Mouse (Mus musculus) small intestine, adult 2 months (tissue): ENCODE results near the gene Entpd6. TPM values are rescaled to one million over a fixed set of nuclear protein-coding genes. Genes with fewer than 3 reads are reported as not detected.

Experiments used
- H3K27ac ChIP-seq: fragments of 200-500 bp; 2 replicates; pipeline ENCODE4 v1.5.1; 2012; ENCODE audit warnings: low read depth, low read length, control low read depth, inconsistent platforms; ENCODE audit not compliant: insufficient read depth
- H3K27me3 ChIP-seq: fragments of 200-500 bp; 2 replicates; pipeline ENCODE4 v1.6.1; 2012; ENCODE audit warnings: mild to moderate bottlenecking, moderate library complexity, low read length, inconsistent platforms; ENCODE audit not compliant: control insufficient read depth, insufficient read depth
- H3K36me3 ChIP-seq: fragments of 200-500 bp; 2 replicates; pipeline ENCODE4 v1.6.1; 2012; ENCODE audit warnings: mild to moderate bottlenecking, low read length, control low read depth, inconsistent platforms; ENCODE audit not compliant: control insufficient read depth, insufficient read depth
- H3K4me1 ChIP-seq: fragments of 200-500 bp; 2 replicates; pipeline ENCODE4 v1.6.1; 2012; ENCODE audit warnings: low read length, inconsistent platforms, mixed read lengths; ENCODE audit not compliant: control insufficient read depth, insufficient read depth, insufficient read length
- H3K4me3 ChIP-seq: fragments of 200-500 bp; 2 replicates; pipeline ENCODE4 v1.5.1; 2012; ENCODE audit warnings: low read depth, mild to moderate bottlenecking, control low read depth, inconsistent platforms, low read length, moderate library complexity
- CTCF ChIP-seq: fragments of 200-500 bp; IDR thresholded peaks from 2 replicates; pipeline ENCODE4 v1.5.1; 2012; ENCODE audit warnings: low read depth, mild to moderate bottlenecking, control low read depth, inconsistent platforms, low read length, moderate library complexity, mixed read lengths; ENCODE audit not compliant: insufficient replicate concordance, insufficient read length; ENCODE audit errors: extremely low read depth
- POLR2A ChIP-seq: fragments of 200-500 bp; IDR thresholded peaks from 2 replicates; pipeline ENCODE4 v1.6.1; 2012; ENCODE audit warnings: low read depth, mild to moderate bottlenecking, control low read depth, inconsistent platforms, low read length, moderate library complexity
- WGBS: fragments of 180-500 bp; shearing (Covaris S2); methylation state at CpG from one replicate; pipeline ENCODE4 v1.1.7; 2018; 5-methylcytosine and 5-hydroxymethylcytosine counted together
- polyA plus RNA-seq: library from polyadenylated mRNA; depleted of rRNA; stranded (reverse); fragments of >200 nt; gene quantifications from 2 replicates; pipeline ENCODE4 v1.2.3, GENCODE M21; 2012

Entpd6 gene
- polyA plus RNA-seq, 1 experiment = 19.8 TPM

DNA sequence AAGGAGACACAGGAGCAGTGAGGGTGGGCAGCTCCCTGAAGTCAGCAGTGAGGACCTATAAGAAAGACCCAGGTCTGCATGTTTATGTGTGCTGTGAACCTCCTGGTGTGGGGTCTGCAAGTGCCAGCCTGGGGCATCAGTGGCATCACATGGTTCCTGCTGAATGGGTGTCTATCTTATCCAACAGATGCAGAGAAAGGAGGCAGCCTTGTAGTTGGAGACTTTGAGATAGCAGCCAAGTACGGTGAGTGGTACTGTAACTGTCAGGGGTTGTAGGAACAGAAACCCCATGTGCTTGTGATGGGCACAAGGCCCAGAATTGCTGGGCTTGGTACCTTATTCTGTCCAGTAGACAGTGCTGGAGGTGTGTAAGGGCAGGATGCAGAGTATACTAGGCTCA, 19.8 kb downstream of the Entpd6 start:
- peaks cover 26% of the 10 kb centered on the region for H3K4me1 ChIP-seq
- H3K36me3 ChIP-seq = peaks cover 21% of the 10 kb centered on the region
- H3K4me3 ChIP-seq = no peak overlapping the region
- TF ChIP-seq POLR2A (no peak), CTCF (no peak)
- H3K27me3 ChIP-seq = no peaks in the 10 kb centered on the region
- no peak overlapping the region for H3K27ac ChIP-seq
- 83% methylated on average over 1 of the region's 1 CpGs for WGBS

DNA sequence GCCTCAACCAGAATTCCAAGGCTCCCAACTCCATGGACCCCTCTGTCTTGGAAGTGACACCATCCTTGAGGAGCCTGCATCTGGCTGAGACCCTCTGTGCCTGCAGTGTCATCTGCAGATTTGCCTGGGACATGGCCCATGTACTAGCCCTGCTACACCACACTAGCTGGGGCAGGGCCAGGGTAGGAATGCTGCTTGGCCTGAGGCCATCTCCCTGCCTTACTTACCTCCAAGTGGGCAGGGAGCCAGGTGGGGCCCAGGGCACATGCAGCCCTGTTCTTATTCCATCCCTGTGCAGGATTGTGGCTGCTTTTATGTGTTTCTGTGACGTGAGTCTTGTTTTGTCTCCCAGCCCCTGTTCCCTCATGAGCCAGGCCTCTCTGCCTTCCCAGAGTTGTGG, 21.9 kb downstream of the Entpd6 start:
- H3K27ac ChIP-seq = no peak overlapping the region
- H3K36me3 ChIP-seq = peaks cover 16% of the 10 kb centered on the region
- 25% methylated on average over 1 of the region's 1 CpGs for WGBS
- H3K4me3 ChIP-seq = no peak overlapping the region
- H3K4me1 ChIP-seq = peaks cover 25% of the 10 kb centered on the region
- H3K27me3 ChIP-seq = no peaks in the 10 kb centered on the region
- TF ChIP-seq POLR2A = no peak
- TF ChIP-seq CTCF = no peak

DNA sequence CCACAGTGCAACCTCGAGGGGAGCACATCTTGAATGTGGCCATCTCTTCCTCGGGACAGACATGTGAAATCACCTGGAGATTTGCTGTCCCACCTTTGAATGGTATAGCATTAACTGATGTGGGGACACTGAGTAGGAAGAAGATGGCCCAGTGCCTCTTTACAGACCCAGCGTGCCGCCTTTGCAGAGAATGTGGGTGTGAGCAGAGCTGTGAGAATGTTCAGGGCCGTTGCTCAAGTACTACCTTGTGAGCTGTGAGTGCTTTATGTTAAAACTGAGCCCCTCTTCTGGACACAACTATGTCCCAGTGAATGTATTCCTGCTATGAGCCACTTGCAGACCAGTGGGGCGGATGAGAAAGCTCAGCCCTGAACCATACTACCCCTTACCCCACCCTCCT, 22.3 kb downstream of the Entpd6 start:
- peaks cover 15% of the 10 kb centered on the region for H3K36me3 ChIP-seq
- TF ChIP-seq POLR2A = no peak
- no peak for TF ChIP-seq CTCF
- H3K4me1 ChIP-seq = peaks cover 22% of the 10 kb centered on the region
- WGBS = 58% methylated on average over 6 of the region's 6 CpGs
- H3K4me3 ChIP-seq = no peak overlapping the region
- H3K27me3 ChIP-seq = no peaks in the 10 kb centered on the region
- no peak overlapping the region for H3K27ac ChIP-seq

DNA sequence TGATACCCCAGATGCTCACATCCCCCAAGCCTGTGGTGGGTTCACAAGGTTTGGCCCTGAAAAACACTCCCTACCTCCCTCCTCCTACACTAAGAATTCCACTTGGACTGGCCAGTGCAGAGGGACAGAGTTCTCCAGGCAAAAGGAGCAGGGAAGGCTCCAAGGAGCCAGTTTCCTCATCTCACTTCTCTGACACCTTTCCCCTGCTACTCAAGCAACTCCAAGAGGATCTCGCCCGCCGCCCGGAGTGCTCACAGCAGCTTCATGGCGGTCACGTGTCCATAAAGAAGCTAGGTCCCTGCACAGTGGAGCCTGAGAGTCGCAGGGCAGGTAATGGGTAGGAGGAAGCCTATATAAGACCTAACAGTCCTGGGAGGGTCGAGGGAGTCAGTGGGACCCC, 23.2 kb downstream of the Entpd6 start:
- Histone ChIP-seq H3K4me1 (peaks cover 17% of the 10 kb centered on the region), H3K4me3 (no peak overlapping the region), H3K27ac (no peak overlapping the region), H3K27me3 (no peaks in the 10 kb centered on the region), H3K36me3 (peaks cover 14% of the 10 kb centered on the region)
- 89% methylated on average over 8 of the region's 8 CpGs for WGBS
- TF ChIP-seq POLR2A (no peak), CTCF (no peak)

DNA sequence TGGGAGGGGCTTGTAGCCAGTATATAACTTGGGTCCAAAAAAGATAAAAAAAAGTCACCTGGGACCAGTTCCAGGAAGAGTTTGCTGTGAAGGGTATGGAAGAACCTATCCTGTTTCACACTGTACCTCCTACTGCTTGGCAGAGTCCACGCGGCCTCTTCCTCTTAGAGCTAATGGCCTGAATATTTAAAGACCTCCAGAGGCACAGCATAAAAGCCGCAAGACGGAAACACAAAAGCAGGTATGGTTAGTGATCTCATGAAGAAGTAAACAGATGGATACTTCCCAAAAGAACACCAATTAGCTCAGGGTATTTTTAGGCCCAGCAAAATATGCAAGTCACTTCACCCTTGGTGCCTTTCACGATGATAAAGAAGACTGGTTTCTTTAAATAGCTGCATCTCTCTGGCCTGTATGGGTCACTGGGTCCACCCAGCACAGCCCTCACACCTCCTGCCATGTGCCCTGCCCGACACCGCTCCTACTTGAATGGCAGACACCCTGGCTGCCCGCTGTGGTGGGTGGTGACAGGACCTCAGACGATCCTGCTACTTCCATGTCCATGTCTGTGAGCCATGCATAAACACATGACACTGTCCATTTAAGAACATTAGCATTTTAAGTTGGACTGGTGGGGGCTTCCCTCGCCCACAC, 23.8 kb downstream of the Entpd6 start:
- WGBS = 84% methylated on average over 10 of the region's 10 CpGs
- H3K4me1 ChIP-seq = peaks cover 16% of the 10 kb centered on the region
- H3K36me3 ChIP-seq = peaks cover 11% of the 10 kb centered on the region
- H3K4me3 ChIP-seq = no peak overlapping the region
- H3K27ac ChIP-seq = no peak overlapping the region
- H3K27me3 ChIP-seq = no peaks in the 10 kb centered on the region
- TF ChIP-seq POLR2A (no peak), CTCF (no peak)

DNA sequence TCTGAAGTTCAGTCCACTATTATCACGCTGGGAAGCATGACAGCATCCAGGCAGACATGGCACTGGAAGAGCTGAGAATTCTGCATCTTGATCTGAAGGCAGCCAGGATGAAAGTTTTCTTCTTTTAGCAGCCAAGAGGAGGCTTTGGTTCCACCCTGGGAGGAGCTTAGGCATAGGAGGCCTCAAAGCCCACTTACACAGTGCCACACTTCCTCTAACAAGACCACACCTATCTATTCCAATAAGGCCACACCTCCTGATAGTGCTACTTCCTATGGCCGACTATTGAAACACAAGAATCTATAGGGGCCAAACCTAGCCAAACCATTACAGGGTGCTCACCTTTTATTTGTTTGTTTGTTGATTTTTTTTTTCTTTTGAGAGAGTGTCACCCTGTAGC, 34.0 kb downstream of the Entpd6 start:
- no peak overlapping the region for H3K4me3 ChIP-seq
- H3K4me1 ChIP-seq = peaks cover 3% of the 10 kb centered on the region
- TF ChIP-seq POLR2A (no peak), CTCF (no peak)
- no peak overlapping the region for H3K27ac ChIP-seq
- 69% methylated on average over 2 of the region's 2 CpGs for WGBS
- H3K36me3 ChIP-seq = no peaks in the 10 kb centered on the region
- no peaks in the 10 kb centered on the region for H3K27me3 ChIP-seq

DNA sequence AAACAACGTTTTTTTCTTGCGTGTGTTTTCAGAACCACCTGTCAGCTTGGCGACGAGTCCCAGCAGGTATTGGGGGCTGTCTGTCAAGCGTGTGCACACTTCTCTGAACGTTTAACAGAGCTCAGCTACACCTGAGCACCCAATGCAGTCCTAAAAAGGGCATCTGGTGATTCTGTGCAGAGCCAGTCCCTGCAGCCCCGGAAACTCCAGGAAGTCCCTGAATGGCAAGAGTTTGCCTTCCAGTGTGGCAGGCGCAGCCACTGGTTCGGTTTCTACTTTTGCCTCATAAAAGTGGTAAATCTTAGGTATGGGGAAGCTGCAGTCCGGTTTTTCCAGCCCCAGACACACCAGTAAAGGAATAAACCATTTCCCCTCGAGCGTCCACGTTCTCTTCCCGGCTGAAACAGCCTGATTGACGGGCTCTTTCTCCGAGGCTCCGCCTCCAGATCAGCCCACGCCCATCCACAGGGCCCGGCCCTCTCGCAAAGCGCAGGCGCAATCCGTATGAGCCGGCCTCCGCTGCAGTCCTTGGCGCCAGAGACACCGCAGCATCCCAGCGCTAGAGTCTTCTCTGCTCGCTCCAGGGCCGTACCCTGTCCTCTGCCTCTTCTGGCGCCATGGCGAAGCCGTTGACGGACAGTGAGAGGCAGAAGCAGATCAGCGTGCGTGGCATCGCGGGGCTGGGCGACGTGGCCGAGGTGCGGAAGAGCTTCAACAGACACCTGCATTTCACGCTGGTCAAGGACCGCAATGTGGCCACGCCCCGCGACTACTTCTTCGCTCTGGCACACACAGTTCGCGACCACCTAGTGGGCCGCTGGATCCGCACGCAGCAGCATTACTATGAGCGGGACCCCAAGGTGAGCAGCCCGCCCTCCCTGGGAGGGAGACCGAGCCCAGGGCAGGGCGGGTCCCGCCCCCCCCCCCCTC, 37.7 kb downstream of the Entpd6 start, which contains the start of gene Pygb:
TSS of gene Pygb (plus strand) at position 485 of the 930 bp plus-strand sequence.
- no peaks in the 10 kb centered on the region for H3K27me3 ChIP-seq
- peak within 1 kb of the TSS; percentile 85 for H3K4me3 ChIP-seq
- WGBS = under 1% methylated on average over 57 of the region's 58 CpGs
- peak within 1 kb of the TSS; percentile 39 for H3K27ac ChIP-seq
- peak; percentile 51; the same call in 1 of the 2 replicates for TF ChIP-seq POLR2A
- TF ChIP-seq CTCF = no peak
- no peaks in the 10 kb centered on the region for H3K4me1 ChIP-seq
- no peaks in the 10 kb centered on the region for H3K36me3 ChIP-seq
